Mouse (Mus musculus) stomach, embryonic 14.5 days (tissue): ENCODE results near the gene Ppp1r9b. TPM values are rescaled to one million over a fixed set of nuclear protein-coding genes. Genes with fewer than 3 reads are reported as not detected.
"Not testable (repeated sequence)": the region's sequence is repeated elsewhere in the genome, so short reads cannot be mapped to it uniquely, and the experiment has no call there.

ENCODE experiments used
- ATAC-seq: fragments of 200-750 bp; cut with Nextera tagmentation; 2 replicates; pipeline ENCODE4 v1.8.0; 2017; ENCODE audit warnings: low read depth, moderate TSS enrichment; ENCODE audit not compliant: insufficient number of reproducible peaks, insufficient read depth, low FRiP score
- H3K27ac ChIP-seq: fragments of 300-500 bp; sonication (generic); 2 replicates; pipeline ENCODE4 v1.5.1; 2014; ENCODE audit warnings: mild to moderate bottlenecking, low read length, moderate library complexity, mixed read lengths
- H3K27me3 ChIP-seq: fragments of 300-500 bp; sonication (generic); 2 replicates; pipeline ENCODE4 v1.6.1; 2014; ENCODE audit warnings: low read length, control low read depth, mixed read lengths; ENCODE audit not compliant: control insufficient read depth, insufficient read depth
- H3K36me3 ChIP-seq: fragments of 300-500 bp; sonication (generic); 2 replicates; pipeline ENCODE4 v1.6.1; 2014; ENCODE audit warnings: mild to moderate bottlenecking, control low read depth, low read length, moderate library complexity, mixed read lengths; ENCODE audit not compliant: control insufficient read depth, insufficient read depth
- H3K4me1 ChIP-seq: fragments of 300-500 bp; sonication (generic); 2 replicates; pipeline ENCODE4 v1.6.1; 2014; ENCODE audit warnings: low read length, control low read depth, mixed read lengths; ENCODE audit not compliant: control insufficient read depth, insufficient read depth
- H3K4me2 ChIP-seq: fragments of 300-500 bp; sonication (generic); replicated peaks from 2 replicates; pipeline ENCODE4 v1.6.1; 2014; ENCODE audit warnings: low read depth, low read length, control low read depth
- H3K4me3 ChIP-seq: fragments of 300-500 bp; sonication (generic); 2 replicates; pipeline ENCODE4 v1.5.1; 2014; ENCODE audit warnings: low read depth, low read length, control low read depth
- H3K9ac ChIP-seq: fragments of 300-500 bp; sonication (generic); replicated peaks from 2 replicates; pipeline ENCODE4 v1.6.1; 2014; ENCODE audit warnings: low read depth, mild to moderate bottlenecking, control low read depth, low read length, moderate library complexity, mixed read lengths
- H3K9me3 ChIP-seq: fragments of 300-500 bp; sonication (generic); 2 replicates; pipeline ENCODE4 v1.6.1; 2016; ENCODE audit warnings: low read depth, low read length, control low read depth; ENCODE audit not compliant: control insufficient read depth
- WGBS: fragments of 180-500 bp; shearing (Covaris S2); extraction: QIAGEN DNeasy Blood & Tissue Kit; methylation state at CpG from one replicate; pipeline ENCODE4 v1.1.7; 2014; 5-methylcytosine and 5-hydroxymethylcytosine counted together
- polyA plus RNA-seq: library from polyadenylated mRNA; unstranded; fragments of >200 nt; fragmentation: Nextera tagmentation; extraction: Ambion mirVana; gene quantifications from 2 replicates; pipeline ENCODE4 v1.2.1, GENCODE M21; 2014

The Ppp1r9b gene
- polyA plus RNA-seq, 1 experiment from 2014 or later: 14.4 TPM

DNA sequence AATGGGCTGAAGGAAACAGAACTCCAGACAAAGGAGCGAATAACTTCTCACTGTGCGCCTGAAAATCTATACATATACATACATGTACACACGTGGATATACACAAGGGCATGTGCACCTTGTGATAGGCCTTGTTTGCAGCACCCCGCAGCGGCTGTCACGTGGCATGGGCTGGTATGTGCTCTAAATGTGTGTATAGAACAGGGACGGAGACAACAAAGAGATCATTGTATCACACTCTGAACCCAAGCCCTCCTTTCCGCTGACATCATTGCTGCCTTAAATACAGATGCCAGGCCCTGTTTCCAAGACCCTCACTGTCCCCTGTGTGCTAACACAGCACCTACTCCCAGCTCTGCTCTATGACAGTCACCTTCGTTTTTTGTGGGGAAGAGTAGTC is 35.7 kb upstream of the Ppp1r9b start:
- Histone ChIP-seq H3K4me1 (peaks cover 11% of the 10 kb centered on the region; the same call in 1 of the 2 replicates), H3K36me3 (peaks cover 19% of the 10 kb centered on the region; the same call in 1 of the 2 replicates), H3K9ac (no peak overlapping the region), H3K4me3 (no peak overlapping the region), H3K4me2 (no peak overlapping the region), H3K9me3 (no peaks in the 10 kb centered on the region), H3K27me3 (no peaks in the 10 kb centered on the region), H3K27ac (no peak overlapping the region)
- ATAC-seq: no peak
- 75% methylated on average over 9 of the region's 9 CpGs for WGBS

GRCm38 (mm10) chr11:94957693-94958064 is 33.2 kb upstream of the Ppp1r9b start:
- no peak overlapping the region for H3K9ac ChIP-seq
- H3K36me3 ChIP-seq: no peaks in the 10 kb centered on the region
- 83% methylated on average over 9 of the region's 9 CpGs for WGBS
- H3K27ac ChIP-seq: peak overlapping the region; percentile 55; the same call in 1 of the 2 replicates
- peaks cover 13% of the 10 kb centered on the region; the same call in 1 of the 2 replicates for H3K4me1 ChIP-seq
- no peak overlapping the region for H3K4me3 ChIP-seq
- no peak overlapping the region for H3K4me2 ChIP-seq
- H3K27me3 ChIP-seq: no peaks in the 10 kb centered on the region
- no peaks in the 10 kb centered on the region for H3K9me3 ChIP-seq
- ATAC-seq: no peak

GRCm38 (mm10) chr11:94958065-94958858 is 32.6 kb upstream of the Ppp1r9b start:
- Histone ChIP-seq H3K27me3 (no peaks in the 10 kb centered on the region), H3K27ac (peak overlapping the region; percentile 55; the same call in 1 of the 2 replicates), H3K9ac (no peak overlapping the region), H3K4me1 (peaks cover 14% of the 10 kb centered on the region; the same call in 1 of the 2 replicates), H3K4me2 (no peak overlapping the region; the same call in 1 of the 2 replicates), H3K9me3 (no peaks in the 10 kb centered on the region), H3K36me3 (no peaks in the 10 kb centered on the region), H3K4me3 (no peak overlapping the region)
- peak; percentile 66; the same call in 1 of the 2 replicates for ATAC-seq
- WGBS: 15% methylated on average over 8 of the region's 8 CpGs

DNA sequence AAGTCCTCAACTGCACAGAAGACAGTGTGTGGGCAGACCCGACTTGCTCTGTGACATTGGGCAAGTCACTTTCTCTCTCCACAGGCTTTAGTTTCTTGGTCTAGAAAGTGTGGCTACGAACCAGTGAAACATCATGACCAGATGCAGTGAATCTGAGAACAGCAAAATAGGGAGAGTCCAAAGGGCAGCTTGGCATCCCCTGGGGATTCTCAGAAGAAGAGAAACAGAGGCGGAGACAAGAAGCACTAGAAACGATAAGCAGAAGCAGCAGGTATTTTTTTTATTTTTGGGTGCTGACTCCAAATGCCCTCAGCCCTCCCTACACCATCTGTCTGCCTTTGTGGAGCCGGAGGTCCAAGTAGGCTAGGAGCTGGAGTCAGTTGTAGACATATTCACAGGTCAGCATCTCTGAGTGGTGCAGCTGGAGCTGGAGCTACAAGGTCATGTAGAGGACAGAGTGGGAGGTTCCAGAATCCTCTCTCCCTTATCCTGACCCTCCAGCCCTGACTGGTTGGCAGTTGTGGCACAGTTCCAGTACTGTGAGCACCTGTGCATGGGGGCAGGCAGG is 28.2 kb upstream of the Ppp1r9b start:
- no peaks in the 10 kb centered on the region for H3K9me3 ChIP-seq

GRCm38 (mm10) chr11:94967419-94967818 is 23.4 kb upstream of the Ppp1r9b start, which contains the start of gene Hils1:
TSS of gene Hils1 (plus strand) at chr11:94967593.
- Histone ChIP-seq H3K9ac (no peak within 1 kb of the TSS), H3K9me3 (no peaks in the 10 kb centered on the region), H3K36me3 (no peaks in the 10 kb centered on the region), H3K4me2 (no peak within 1 kb of the TSS), H3K27ac (no peak within 1 kb of the TSS), H3K4me3 (no peak within 1 kb of the TSS), H3K4me1 (0 out of 2 replicates have a peak, but pooled peaks cover 5% of the 10 kb centered on the region), H3K27me3 (no peaks in the 10 kb centered on the region)
- no peak for ATAC-seq
- 51% methylated on average over 4 of the region's 4 CpGs for WGBS

More for the DNA sequence above, 28.2 kb upstream of the Ppp1r9b start:
- no peak overlapping the region for H3K4me2 ChIP-seq
- no peaks in the 10 kb centered on the region for H3K36me3 ChIP-seq
- no peak overlapping the region for H3K4me3 ChIP-seq
- H3K27ac ChIP-seq: no peak overlapping the region
- H3K27me3 ChIP-seq: no peaks in the 10 kb centered on the region
- 60% methylated on average over 5 of the region's 5 CpGs for WGBS
- H3K9ac ChIP-seq: no peak overlapping the region
- H3K4me1 ChIP-seq: peaks cover 17% of the 10 kb centered on the region; the same call in 1 of the 2 replicates
- ATAC-seq: 0 out of 2 replicates have a peak, but pooled peaks have one; percentile 21

DNA sequence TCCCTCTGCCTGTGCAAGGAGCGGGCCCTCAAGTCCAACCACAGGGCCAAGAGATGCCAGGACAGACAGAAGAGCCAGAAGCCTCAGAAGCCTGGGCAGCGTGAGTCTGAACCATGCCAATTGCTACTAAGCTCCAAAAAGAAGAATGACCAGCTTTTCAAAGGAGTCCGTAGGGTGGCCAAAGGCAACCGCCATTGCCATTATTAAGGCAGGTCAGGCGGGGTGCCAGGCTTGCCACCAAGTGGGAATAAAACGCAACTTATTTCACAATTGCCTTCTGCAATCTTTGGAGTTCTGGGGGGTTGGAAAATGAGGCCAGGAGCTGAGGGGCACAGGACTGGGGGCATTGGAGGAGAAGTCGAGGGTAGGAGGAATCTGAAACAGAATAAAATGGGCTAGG is 22.6 kb upstream of the Ppp1r9b start:
- H3K4me1 ChIP-seq: 0 out of 2 replicates have a peak, but pooled peaks cover 3% of the 10 kb centered on the region
- 84% methylated on average over 7 of the region's 7 CpGs for WGBS
- H3K27ac ChIP-seq: no peak overlapping the region

GRCm38 (mm10) chr11:94969709-94970108 is 21.1 kb upstream of the Ppp1r9b start:
- H3K9me3 ChIP-seq, H3K4me3 ChIP-seq, H3K27me3 ChIP-seq, ATAC-seq, H3K9ac ChIP-seq, H3K36me3 ChIP-seq, H3K4me2 ChIP-seq, H3K4me1 ChIP-seq, H3K27ac ChIP-seq: not testable (repeated sequence)
- 89% methylated on average over 4 of the region's 4 CpGs for WGBS

More for the DNA sequence above, 22.6 kb upstream of the Ppp1r9b start:
- Histone ChIP-seq H3K9ac (no peak overlapping the region), H3K27me3 (no peaks in the 10 kb centered on the region), H3K4me2 (no peak overlapping the region), H3K36me3 (no peaks in the 10 kb centered on the region), H3K4me3 (no peak overlapping the region), H3K9me3 (no peaks in the 10 kb centered on the region)
- no peak for ATAC-seq

- H3K9me3 ChIP-seq: no peaks in the 10 kb centered on the region
- no peak overlapping the region for H3K4me2 ChIP-seq
- H3K27me3 ChIP-seq: no peaks in the 10 kb centered on the region
- H3K4me3 ChIP-seq: no peak overlapping the region
- H3K27ac ChIP-seq: no peak overlapping the region
- no peaks in the 10 kb centered on the region for H3K36me3 ChIP-seq
- ATAC-seq: no peak
- H3K4me1 ChIP-seq: no peaks in the 10 kb centered on the region
- 59% methylated on average over 15 of the region's 15 CpGs for WGBS
- H3K9ac ChIP-seq: no peak overlapping the region
Measured at GRCm38 (mm10) chr11:94970210-94970943, 20.5 kb upstream of the Ppp1r9b start.
